Mouse (Mus musculus) neural tube, embryonic 15.5 days (tissue): ENCODE measurements around the gene Pigv. TPM values are rescaled to one million over a fixed set of nuclear protein-coding genes. Genes with fewer than 3 reads are reported as not detected.
A peak's percentile ranks its signal among the peaks of the same experiment; 100 is the strongest.

Source experiments
- ATAC-seq: fragments of 200-750 bp; cut with Nextera tagmentation; 2 replicates; pipeline ENCODE4 v1.8.0; 2017; ENCODE audit warnings: mild to moderate bottlenecking, moderate TSS enrichment, moderate library complexity; ENCODE audit not compliant: low FRiP score
- H3K27ac ChIP-seq: fragments of 300-500 bp; sonication (generic); replicated peaks from 2 replicates; pipeline ENCODE4 v1.5.1; 2015; ENCODE audit warnings: mild to moderate bottlenecking, inconsistent platforms
- H3K27me3 ChIP-seq: fragments of 300-500 bp; sonication (generic); replicated peaks from 2 replicates; pipeline ENCODE4 v1.6.1; 2015; ENCODE audit warnings: inconsistent platforms
- H3K36me3 ChIP-seq: fragments of 300-500 bp; sonication (generic); 2 replicates; pipeline ENCODE4 v1.6.1; 2015; ENCODE audit warnings: inconsistent platforms
- H3K4me1 ChIP-seq: fragments of 300-500 bp; sonication (generic); 2 replicates; pipeline ENCODE4 v1.6.1; 2015; ENCODE audit warnings: inconsistent platforms
- H3K4me2 ChIP-seq: fragments of 300-500 bp; sonication (generic); 2 replicates; pipeline ENCODE4 v1.6.1; 2015; ENCODE audit warnings: inconsistent platforms, mild to moderate bottlenecking, moderate library complexity
- H3K4me3 ChIP-seq: fragments of 300-500 bp; sonication (generic); replicated peaks from 2 replicates; pipeline ENCODE4 v1.5.1; 2015; ENCODE audit warnings: mild to moderate bottlenecking, inconsistent platforms
- H3K9ac ChIP-seq: fragments of 300-500 bp; sonication (generic); replicated peaks from 2 replicates; pipeline ENCODE4 v1.6.1; 2015; ENCODE audit warnings: mild to moderate bottlenecking, inconsistent platforms
- H3K9me3 ChIP-seq: fragments of 300-500 bp; sonication (generic); replicated peaks from 2 replicates; pipeline ENCODE4 v1.6.1; 2016; ENCODE audit warnings: inconsistent platforms
- WGBS: fragments of 180-500 bp; shearing (Covaris S2); methylation state at CpG from one replicate; pipeline ENCODE4 v1.1.7; 2015; ENCODE audit warnings: mixed read lengths; 5-methylcytosine and 5-hydroxymethylcytosine counted together
- polyA plus RNA-seq: library from polyadenylated mRNA; unstranded; fragments of >200 nt; fragmentation: Nextera tagmentation; extraction: Ambion mirVana; gene quantifications from 2 replicates; pipeline ENCODE4 v1.2.1, GENCODE M21; 2015

Pigv gene
- polyA plus RNA-seq, result 12.4 and 15.7 TPM in 2 replicates

DNA sequence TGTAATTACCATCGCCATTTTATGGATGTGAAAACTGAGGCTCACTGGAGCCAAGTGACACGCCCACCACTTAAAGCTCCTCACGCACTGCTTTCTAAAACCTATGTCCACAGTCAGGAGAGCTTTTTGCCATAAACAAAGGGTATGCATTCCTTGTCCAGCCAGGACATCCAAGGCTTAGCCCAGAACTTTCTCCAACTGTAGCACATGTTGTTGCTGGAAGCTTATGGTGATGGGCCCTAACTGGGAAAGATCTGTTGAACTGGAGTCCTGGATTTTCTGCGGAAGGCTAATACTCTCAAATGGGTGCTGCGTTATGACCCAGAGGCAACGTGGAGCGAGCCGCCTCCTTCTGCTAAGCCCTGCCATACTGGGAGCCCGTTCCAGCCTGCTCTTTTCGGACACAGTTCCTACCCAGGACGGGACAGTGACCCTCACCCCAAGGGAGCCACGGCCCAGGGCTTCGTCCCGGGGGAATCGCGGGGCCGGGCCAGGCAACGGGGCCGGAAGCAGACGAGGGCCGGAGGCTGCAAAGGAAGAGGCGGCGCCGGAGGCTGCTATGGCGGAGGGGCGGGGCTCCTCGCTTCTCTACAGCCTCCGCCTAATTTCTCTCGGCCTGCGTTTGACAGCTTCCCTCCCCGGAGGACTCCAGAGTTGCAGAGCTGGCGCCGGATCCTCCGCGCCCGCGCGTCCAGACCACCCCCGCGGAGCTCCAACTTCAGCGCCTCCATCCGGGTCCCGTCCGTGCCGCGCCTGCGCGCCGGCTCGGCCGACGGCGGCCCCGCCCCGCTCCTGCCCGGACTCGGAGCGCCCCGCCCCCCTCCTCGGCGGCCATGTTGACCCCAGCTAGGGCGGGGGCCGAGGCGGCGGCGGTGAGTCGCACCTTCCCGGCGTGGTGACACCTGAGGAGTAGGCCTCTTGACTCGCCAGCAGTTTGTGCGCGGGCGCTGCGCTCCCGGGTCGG lies at the start of gene Pigv:
TSS of gene Pigv (minus strand) at position 767 of the 964 bp plus-strand sequence.
- Histone ChIP-seq H3K36me3 (no peaks in the 10 kb centered on the region), H3K9me3 (no peaks in the 10 kb centered on the region), H3K27me3 (no peaks in the 10 kb centered on the region), H3K9ac (peak within 1 kb of the TSS; percentile 86), H3K4me1 (peaks cover 65% of the 10 kb centered on the region), H3K27ac (peak within 1 kb of the TSS; percentile 99), H3K4me3 (peak within 1 kb of the TSS; percentile 80), H3K4me2 (peak within 1 kb of the TSS; percentile 81)
- under 1% methylated on average over 76 of the region's 76 CpGs for WGBS
- peak; percentile 90 for ATAC-seq

DNA sequence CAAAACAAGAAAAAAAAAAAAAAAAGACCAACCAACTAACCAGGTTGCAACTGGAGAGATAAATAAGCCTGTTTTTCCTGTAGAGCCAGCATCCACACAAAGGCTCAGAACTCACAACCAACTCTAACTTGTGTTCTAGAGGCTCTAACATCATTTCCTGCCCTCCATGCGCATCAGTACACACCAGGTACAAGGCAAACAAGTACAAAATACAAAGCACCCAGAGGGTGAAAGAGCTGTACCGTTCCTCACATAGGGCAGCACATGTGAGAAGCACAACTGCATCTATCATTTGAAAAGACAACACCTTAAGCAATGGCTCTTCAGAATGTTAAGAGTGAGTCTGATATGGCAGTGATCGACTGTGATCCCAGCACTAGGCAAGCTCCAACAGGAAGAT lies 47.3 kb upstream of the Pigv start:
- 92% methylated on average over 3 of the region's 3 CpGs for WGBS

DNA sequence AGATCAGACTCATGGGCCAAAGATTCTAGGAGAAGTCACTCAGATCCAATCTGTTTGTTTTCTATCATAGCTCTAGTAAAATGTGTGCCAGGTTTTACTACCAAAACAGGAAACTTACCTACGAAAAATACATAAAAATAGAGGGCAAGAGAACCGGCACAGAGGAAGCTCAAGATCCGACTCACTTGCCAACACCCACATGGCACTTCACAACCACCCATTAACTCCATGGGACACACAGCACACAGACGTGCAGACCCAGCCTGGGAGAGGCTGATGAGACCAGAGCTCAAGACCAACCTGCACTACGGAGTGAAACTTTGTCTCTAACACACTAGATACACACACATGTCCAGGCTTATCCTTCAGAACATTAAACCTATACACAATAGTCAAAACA lies 40.3 kb upstream of the Pigv start:
- ATAC-seq, result no peak
- Histone ChIP-seq H3K4me1 (peaks cover 12% of the 10 kb centered on the region), H3K27ac (no peak overlapping the region), H3K27me3 (no peaks in the 10 kb centered on the region), H3K4me2 (no peak overlapping the region), H3K4me3 (no peak overlapping the region), H3K9me3 (no peaks in the 10 kb centered on the region), H3K36me3 (peaks cover 32% of the 10 kb centered on the region), H3K9ac (no peak overlapping the region)
- WGBS, result 86% methylated on average over 5 of the region's 5 CpGs

More for the DNA sequence above, 47.3 kb upstream of the Pigv start:
- no peak overlapping the region for H3K4me2 ChIP-seq
- no peak overlapping the region for H3K9ac ChIP-seq
- H3K36me3 ChIP-seq, result peaks cover 66% of the 10 kb centered on the region
- ATAC-seq, result no peak
- H3K4me3 ChIP-seq, result no peak overlapping the region
- peaks cover 4% of the 10 kb centered on the region for H3K4me1 ChIP-seq
- no peaks in the 10 kb centered on the region for H3K27me3 ChIP-seq
- H3K27ac ChIP-seq, result no peak overlapping the region
- no peaks in the 10 kb centered on the region for H3K9me3 ChIP-seq

DNA sequence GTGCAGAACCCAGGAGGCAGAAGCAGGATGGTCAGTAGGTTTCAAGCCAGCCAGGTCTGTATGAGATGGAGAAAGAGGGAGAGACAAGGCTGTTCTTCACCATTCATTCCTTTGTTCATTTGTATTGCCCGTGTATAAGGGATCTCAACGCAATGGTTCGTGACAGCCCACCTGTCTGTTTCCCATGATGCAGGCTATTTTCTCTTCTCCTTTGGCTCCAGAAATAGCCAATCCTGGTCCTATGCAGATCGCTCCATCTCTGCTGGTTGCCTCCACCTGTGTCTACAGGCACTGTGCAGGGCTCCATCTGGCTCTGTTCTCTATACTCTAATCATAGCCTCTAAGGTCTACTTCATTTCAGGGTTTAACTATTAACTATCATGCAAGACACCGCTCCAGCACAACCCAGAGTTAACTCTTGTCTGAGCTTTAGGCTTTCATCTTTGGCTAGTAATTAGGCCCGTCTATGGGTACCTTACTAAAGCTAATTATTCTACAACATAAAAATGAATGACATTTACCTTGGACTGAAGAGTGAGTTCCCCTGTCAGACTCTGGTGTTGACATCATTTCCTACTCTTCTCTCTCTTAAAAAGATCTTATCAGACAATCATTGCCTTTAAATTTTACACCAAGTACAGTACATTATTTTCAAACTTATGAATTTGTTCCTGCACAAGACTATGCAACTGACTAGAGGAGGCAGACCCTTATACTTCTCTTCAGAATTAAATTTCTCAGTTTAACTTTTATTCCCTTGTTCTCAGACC lies 39.0 kb upstream of the Pigv start:
- H3K4me3 ChIP-seq, result no peak overlapping the region
- H3K9me3 ChIP-seq, result no peaks in the 10 kb centered on the region
- no peak for ATAC-seq
- H3K36me3 ChIP-seq, result peaks cover 24% of the 10 kb centered on the region
- no peaks in the 10 kb centered on the region for H3K27me3 ChIP-seq
- no peak overlapping the region for H3K27ac ChIP-seq
- no peak overlapping the region for H3K4me2 ChIP-seq
- 66% methylated on average over 6 of the region's 6 CpGs for WGBS
- H3K4me1 ChIP-seq, result peaks cover 22% of the 10 kb centered on the region
- H3K9ac ChIP-seq, result no peak overlapping the region

DNA sequence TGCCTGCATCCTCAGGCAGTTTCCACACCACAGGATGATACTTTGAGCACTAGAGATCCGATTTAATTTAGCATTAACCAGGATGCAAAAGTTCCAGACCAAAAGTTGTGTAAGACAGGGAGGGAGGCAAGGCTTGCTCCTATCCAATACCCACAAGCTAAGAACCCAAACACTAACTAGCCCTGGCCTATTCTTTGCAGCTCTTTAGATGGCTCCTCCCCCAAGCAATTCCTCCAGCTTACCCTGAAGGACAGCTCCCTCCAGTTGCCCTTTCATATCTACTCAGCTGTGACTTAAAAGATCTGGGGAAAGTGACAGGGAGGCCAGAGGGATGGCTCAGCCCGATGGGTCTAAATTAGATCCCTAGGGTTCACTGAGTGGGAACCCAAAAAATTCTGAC lies 36.9 kb upstream of the Pigv start:
- no peaks in the 10 kb centered on the region for H3K9me3 ChIP-seq
- 50% methylated on average over 2 of the region's 2 CpGs for WGBS
- peaks cover 24% of the 10 kb centered on the region for H3K36me3 ChIP-seq

DNA sequence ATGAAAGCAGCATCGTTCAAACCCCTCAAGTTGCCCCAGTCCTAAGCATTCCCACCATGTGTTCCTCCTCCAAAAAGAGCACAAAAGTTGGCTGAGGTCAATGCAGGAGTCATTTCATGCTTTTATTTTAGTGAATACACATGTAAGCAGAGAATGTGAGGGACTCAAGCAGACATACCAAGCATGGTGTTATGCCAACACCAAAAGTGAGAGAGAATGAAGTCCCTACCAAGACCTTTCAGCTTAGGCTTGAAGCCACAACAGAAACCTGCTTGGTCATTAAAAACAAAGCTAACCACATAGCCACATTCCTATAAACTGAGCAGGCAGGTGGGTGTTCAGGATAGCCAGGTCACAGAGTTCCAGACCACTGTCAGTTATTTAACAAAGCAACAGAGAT lies 35.0 kb upstream of the Pigv start:
- no peak overlapping the region for H3K4me3 ChIP-seq
- H3K36me3 ChIP-seq, result peaks cover 17% of the 10 kb centered on the region
- peaks cover 37% of the 10 kb centered on the region for H3K4me1 ChIP-seq
- no peaks in the 10 kb centered on the region for H3K27me3 ChIP-seq
- H3K9ac ChIP-seq, result no peak overlapping the region
- ATAC-seq, result no peak
- WGBS, result 40% methylated on average over 1 of the region's 1 CpGs
- H3K27ac ChIP-seq, result peak overlapping the region; percentile 64
- no peaks in the 10 kb centered on the region for H3K9me3 ChIP-seq
- H3K4me2 ChIP-seq, result no peak overlapping the region

More for the DNA sequence above, 36.9 kb upstream of the Pigv start:
- no peak overlapping the region for H3K4me2 ChIP-seq
- ATAC-seq, result no peak
- no peaks in the 10 kb centered on the region for H3K27me3 ChIP-seq
- no peak overlapping the region for H3K27ac ChIP-seq
- no peak overlapping the region for H3K9ac ChIP-seq
- peaks cover 37% of the 10 kb centered on the region for H3K4me1 ChIP-seq
- H3K4me3 ChIP-seq, result no peak overlapping the region

DNA sequence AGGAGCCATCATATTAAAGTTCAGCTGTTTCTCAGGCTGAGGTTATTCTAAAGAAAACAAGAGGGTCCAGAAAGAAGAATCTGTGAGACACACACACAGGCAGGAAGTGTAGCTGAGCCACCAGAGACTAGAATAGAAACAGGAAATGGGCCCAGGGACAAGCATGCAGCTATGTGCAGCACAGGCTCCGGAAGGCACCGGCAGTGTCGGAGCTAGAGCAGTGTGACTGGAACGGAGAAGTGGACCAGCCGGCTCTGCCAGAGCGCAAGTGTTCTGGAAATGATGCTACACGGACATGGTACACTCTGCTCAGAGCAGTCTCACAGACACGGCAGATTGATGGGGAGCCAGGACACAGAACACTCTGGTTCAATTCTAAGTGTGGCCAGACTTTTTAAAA lies 34.5 kb upstream of the Pigv start:
- Histone ChIP-seq H3K27ac (peak overlapping the region; percentile 64), H3K4me3 (no peak overlapping the region), H3K9ac (no peak overlapping the region), H3K4me1 (peaks cover 42% of the 10 kb centered on the region), H3K4me2 (no peak overlapping the region), H3K36me3 (peaks cover 17% of the 10 kb centered on the region), H3K9me3 (no peaks in the 10 kb centered on the region), H3K27me3 (no peaks in the 10 kb centered on the region)
- no peak for ATAC-seq
- WGBS, result 66% methylated on average over 8 of the region's 8 CpGs

DNA sequence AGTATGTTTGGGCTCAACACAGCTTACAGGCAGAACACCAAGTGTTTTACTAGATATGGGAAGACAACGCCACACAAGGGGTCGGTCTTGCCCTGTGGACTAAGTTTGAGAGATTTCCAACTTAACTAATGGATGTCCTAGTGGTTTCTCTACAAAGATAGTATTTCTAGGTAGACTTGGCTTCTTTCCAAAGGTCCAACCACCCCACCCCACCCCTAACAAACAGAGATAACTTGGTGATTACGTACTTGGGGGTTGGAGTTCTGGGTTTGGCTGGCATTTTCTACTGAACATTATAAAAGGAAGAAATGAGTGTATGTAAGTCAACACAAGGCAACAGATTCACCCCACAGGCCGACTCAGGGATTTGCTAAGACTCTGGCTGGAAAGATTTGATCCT lies 32.6 kb upstream of the Pigv start:
- Histone ChIP-seq H3K27ac (no peak overlapping the region), H3K27me3 (no peaks in the 10 kb centered on the region), H3K4me2 (no peak overlapping the region), H3K36me3 (peaks cover 16% of the 10 kb centered on the region), H3K9me3 (no peaks in the 10 kb centered on the region), H3K4me3 (no peak overlapping the region), H3K9ac (no peak overlapping the region), H3K4me1 (peaks cover 54% of the 10 kb centered on the region)
- WGBS, result 88% methylated on average over 4 of the region's 4 CpGs
- ATAC-seq, result no peak

DNA sequence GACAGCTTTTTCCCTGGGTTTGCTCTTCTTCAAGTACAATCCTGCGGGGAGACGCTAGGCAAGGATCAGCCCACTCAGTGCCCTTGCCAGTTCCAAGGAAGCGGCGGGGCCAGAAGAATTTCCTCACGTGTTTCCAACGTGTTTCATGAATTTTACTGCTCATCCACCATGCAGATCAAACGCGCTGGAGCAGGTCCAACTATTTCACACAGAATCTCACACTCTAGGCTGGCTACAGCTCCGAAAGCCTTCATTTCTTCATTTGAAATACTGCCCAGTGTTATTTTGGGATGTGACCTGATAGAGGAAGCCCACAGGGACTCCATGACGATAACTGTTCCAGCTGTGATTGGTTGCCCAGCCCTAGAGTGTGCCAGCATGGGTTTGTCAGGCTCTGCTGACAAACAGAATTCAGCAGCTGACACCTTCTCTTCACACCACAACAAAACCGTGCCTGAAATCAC lies 28.5 kb upstream of the Pigv start:
- Histone ChIP-seq H3K27me3 (no peaks in the 10 kb centered on the region), H3K9me3 (no peaks in the 10 kb centered on the region), H3K9ac (no peak overlapping the region), H3K36me3 (peaks cover 12% of the 10 kb centered on the region), H3K4me1 (peaks cover 35% of the 10 kb centered on the region), H3K4me2 (no peak overlapping the region), H3K27ac (peak overlapping the region; percentile 59), H3K4me3 (no peak overlapping the region)
- WGBS, result 56% methylated on average over 11 of the region's 11 CpGs
- ATAC-seq, result no peak

DNA sequence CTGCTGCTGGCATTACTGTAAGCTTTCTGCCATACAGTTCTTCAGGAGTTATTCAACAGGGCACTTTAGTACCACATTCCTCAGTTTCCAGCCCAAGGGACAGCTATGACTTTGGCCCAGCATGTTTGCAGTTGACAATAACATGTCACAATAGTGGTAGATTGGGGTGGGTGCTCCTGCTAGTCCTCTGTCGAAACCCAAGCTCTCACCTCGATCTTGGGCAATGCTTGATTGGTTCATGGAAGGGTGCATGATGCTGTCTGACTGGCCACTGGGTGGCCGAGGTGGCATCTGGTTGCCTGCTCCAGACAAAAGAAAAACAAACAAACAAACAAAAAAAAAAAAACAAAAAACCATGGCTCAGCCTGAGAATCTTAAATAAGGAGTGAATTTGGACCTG lies 22.9 kb upstream of the Pigv start:
- Histone ChIP-seq H3K4me2 (no peak overlapping the region), H3K27me3 (no peaks in the 10 kb centered on the region), H3K4me3 (no peak overlapping the region), H3K36me3 (peaks cover 61% of the 10 kb centered on the region), H3K27ac (no peak overlapping the region), H3K9me3 (no peaks in the 10 kb centered on the region), H3K4me1 (peaks cover 13% of the 10 kb centered on the region), H3K9ac (no peak overlapping the region)
- ATAC-seq, result no peak
- WGBS, result 78% methylated on average over 3 of the region's 3 CpGs

DNA sequence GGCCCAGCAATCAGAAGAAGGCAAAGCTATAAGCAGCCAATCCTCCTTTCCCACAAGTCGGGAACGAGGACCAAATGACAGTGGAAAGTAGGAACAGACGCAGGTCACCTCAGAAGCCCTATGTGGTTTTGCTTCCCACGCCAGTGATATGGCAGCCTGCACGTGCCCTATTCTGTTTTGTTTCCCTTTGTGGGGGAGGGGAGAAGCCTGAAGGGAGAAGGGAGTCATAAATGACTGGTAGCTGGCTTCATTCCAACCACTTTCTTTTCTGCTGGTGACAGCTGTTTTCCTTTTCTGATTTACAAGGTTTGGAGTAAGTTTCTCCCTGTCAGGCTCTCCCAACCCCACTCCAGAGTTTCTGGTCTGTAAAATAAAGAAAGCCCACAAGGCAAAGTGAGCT lies 17.8 kb upstream of the Pigv start:
- Histone ChIP-seq H3K36me3 (peaks cover 98% of the 10 kb centered on the region), H3K27ac (0 out of 2 replicates have a peak overlapping the region, but pooled peaks have one; percentile 24), H3K4me1 (peaks cover 17% of the 10 kb centered on the region), H3K27me3 (no peaks in the 10 kb centered on the region), H3K4me2 (no peak overlapping the region), H3K4me3 (no peak overlapping the region), H3K9ac (no peak overlapping the region), H3K9me3 (no peaks in the 10 kb centered on the region)
- no peak for ATAC-seq
- WGBS, result 20% methylated on average over 5 of the region's 5 CpGs
